Mouse (Mus musculus) right cerebral cortex, postnatal 10 days (tissue): ENCODE measurements at regions not wholly inside any gene's neighbourhood (a gene's known extent, or its start where the extent isn't known, plus 50 kb on each side); places are given as distances from the start of the nearest gene placed in this dataset.

Source experiments
- DNase-seq, 2 experiments: peaks; one replicate each; pipeline ENCODE4 v3.0.0; 2021; ENCODE audit warnings: low spot score in 2 of 2

DNA sequence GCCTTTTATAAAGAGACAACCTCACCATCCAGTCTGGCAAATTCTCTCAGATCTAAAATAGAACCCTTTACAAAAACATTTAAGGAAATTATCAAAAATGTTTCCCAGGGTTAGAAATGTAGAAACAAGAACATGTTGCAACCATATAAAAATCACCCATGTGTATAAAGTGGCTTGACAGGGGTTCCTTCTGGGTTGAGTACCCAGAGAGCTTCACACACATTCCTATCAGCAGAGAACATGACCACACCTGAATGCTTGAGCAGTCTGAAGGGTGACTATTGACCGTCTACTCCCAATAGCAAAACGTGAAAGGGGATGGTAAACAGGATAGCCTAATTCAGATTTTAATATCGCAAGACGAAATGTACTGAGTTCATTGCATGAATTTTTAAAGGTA lies 57.8 kb upstream of the Zfand5 start:
- DNase-seq: no peak

DNA sequence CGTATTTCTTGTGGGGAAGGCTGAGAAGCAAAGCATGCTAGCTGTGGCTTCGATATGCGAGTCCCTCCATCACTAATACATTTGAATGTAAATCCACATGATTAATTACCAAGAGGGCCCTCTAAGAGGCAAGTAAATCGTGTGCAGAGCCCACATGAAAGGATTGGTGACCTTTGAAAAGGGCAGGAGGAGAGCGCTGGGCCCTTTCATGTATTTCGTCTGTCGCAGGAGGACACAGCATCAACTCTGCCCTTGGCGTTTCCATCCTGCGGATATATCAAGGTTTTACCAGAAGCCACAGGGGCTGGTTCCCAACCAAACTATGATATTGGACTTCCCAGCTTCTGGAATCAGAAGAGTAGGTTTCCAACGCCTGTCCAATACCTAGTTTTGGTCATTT lies 78.6 kb upstream of the Zfand5 start:
- no peak for DNase-seq

DNA sequence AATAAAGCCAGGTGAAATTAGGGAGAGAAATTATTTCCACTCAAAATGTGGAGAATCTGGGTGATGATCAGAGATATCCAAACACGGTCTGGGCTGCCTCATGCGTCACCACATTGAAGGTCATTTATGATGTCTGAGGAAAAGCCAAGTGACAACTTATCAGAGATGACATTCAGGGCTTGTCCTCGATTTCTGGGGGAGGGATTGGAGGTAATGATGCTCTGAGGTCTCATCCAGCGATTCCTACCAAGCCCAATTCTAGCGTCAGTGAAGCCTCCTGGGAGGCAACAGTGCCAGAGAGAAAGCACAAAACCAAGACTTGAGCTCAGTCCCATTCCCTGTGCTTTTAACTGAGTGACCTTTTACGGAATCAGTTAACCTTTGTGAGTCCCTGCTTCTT lies 79.5 kb upstream of the Zfand5 start:
- no peak for DNase-seq

GRCm38 (mm10) chr19:21189216-21189615 lies 82.9 kb upstream of the Zfand5 start:
- DNase-seq: no peak

DNA sequence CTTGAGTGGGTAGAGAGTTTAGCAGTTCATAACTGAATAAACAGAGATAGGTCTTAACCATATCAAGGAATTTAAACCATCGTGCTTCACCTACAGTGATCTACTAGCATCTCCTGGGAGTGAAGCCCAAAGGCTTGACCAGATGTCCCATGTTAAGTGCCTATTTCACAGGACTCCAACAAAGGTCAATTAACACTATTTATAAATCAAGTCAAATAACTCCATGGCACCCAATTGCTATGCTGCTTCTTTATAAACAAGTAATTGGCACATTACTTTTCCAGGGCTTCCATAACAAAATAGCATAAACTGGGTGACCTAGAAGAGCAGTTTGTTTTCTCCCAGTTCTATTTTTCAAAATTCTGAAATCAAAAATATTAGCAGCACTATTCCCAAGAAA lies 85.4 kb upstream of the Zfand5 start:
- DNase-seq: no peak

DNA sequence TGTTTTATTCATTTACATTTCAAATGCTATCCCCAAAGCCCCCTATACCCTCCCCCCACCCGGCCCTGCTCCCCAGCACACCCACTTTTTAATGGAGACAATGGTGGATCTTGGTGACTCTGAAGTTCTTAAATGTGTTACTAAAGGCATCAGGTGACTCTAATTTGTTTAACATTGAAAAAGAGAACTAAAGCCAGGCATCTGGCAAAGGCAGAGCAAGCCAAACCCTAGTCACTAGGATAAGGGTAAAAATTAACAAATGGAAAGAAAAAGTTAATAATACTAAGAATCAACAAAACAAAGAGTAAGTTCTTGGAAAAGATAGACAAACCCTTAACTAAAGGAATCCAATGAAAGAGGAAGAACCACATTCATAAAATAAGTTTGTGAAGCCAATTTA lies 86.1 kb upstream of the Zfand5 start:
- DNase-seq: no peak

DNA sequence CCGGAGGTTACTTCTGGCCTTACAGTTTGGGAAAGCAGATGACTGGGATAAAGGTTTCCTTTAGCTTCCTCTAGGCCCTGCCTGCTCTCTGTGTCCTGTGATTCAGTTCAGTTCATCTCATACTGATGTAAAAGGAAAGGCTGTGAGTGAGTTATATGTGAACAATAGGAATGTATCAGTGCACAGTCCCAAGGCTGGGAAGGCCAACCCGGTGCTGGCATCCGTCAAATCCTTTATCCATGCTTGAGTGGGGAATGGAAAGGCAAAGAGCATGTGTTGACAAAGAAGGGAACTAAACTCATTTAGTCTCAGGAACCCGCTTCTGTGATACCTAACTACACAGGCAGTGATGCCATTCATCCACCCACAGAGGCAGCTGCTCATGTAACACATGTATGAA lies 89.0 kb upstream of the Zfand5 start:
- DNase-seq: no peak

DNA sequence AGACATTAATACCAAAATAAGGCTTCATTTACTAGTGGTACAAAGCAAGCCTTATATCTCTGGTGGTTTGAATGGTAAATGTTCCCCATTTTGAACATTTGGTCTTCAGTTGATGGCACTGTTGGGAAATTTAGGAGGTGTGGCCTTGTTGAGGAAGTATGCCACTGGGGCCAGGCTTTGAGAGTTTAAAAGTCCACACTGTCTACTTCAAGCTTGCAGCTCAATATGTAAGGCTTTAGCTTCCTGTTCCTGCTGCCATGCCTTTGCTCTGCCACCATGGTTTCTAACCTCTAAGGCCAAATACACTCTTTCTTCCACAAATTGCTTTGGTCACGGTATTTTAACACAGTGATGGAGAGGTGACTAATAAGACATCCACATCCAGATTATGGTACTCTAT lies 92.2 kb upstream of the Zfand5 start:
- DNase-seq: no peak

GRCm38 (mm10) chr19:21175426-21175831 lies 96.6 kb upstream of the Zfand5 start:
- no peak for DNase-seq

GRCm38 (mm10) chr19:21174636-21175035 lies 97.4 kb upstream of the Zfand5 start:
- DNase-seq: no peak

- no peak for DNase-seq
Measured at GRCm38 (mm10) chr19:21173896-21174483, 98.1 kb upstream of the Zfand5 start.

GRCm38 (mm10) chr19:21171191-21171590 lies 100.9 kb upstream of the Zfand5 start:
- DNase-seq: no peak

DNA sequence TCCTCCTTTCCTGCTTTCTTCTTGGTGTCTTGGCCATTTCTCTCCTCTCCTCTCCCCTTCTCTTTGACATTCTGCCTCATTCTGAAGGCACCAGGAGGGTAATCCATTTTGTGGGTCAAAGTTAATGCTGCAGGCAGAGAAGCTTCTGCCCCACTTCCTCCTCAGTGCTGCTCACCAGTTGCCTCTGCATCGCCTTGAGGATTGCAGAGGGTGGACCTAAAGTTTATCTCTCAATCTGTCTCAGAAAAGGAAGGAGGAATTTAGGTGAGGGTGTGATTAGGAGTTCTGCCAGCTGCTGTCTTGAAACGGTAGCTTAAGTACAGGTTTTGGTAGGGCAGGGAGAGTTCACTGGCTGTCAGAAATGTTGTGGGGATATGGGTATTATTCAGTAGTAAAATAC lies 101.3 kb upstream of the Zfand5 start:
- DNase-seq: no peak

- no peak for DNase-seq
Measured at GRCm38 (mm10) chr19:21166939-21167338, 105.1 kb upstream of the Zfand5 start.

- DNase-seq: no peak
Measured at GRCm38 (mm10) chr19:21166465-21166860, 105.6 kb upstream of the Zfand5 start.

DNA sequence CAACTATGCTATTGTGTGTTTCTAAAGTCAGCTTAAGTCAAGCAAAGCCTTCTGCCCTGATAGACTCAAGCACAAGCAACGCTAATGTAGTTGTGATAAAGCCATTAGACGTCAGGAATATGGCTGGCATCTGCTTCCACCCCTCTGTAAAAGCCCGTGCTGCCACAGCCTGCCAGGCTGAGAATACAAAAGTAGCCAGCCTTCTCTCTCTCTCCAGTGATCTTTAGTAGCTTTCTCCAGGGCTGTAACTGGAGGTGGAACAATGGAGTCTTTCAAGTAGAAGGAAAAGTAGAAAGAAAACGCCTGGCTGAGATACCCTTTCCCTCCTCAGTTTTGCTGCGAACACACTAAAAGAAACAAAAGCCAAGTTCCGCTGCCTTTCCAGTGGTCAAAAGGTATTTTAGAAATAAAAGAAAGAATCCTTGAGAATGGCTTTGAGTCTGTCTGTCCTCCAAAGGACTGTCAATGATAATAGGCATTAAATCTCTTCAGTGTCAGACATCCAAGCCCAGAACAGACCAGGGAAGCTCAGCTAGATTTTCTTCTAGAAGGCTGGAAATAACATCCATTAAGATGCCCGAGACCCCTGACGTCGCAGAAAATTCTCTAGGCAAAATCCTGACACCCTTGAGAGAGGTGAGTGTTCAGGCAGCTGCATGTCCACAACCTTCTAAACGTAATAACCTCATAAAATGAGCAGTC lies 106.2 kb upstream of the Zfand5 start:
- DNase-seq: no peak

- DNase-seq: no peak
Measured at GRCm38 (mm10) chr19:21163978-21164377, 108.1 kb upstream of the Zfand5 start.

GRCm38 (mm10) chr19:21160946-21161345 lies 111.1 kb upstream of the Zfand5 start:
- no peak for DNase-seq

GRCm38 (mm10) chr19:21159189-21160137 lies 112.6 kb upstream of the Zfand5 start:
- DNase-seq: no peak

GRCm38 (mm10) chr19:21154162-21154561 lies 117.9 kb upstream of the Zfand5 start:
- no peak for DNase-seq

DNA sequence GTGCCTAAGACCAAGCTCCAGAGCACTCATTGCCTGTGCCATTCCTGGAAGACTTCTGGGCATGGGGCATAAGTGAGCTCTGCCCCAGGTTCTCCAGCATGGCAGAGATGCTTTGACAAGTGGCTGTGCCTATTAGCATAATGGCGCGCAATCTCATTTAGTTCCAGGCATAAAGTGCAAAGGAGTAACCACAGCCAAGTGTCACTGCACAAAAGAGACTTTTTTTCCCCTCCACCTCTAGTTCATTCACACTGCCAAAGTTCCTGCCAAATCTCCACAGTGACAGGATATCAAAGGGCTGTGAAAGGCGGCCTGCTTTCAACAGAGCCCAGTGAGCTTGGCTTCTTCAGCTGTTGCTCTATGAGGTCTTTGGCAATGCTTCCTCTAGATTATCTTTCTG lies 120.1 kb upstream of the Zfand5 start:
- DNase-seq: peak; percentile 59 to 66

DNA sequence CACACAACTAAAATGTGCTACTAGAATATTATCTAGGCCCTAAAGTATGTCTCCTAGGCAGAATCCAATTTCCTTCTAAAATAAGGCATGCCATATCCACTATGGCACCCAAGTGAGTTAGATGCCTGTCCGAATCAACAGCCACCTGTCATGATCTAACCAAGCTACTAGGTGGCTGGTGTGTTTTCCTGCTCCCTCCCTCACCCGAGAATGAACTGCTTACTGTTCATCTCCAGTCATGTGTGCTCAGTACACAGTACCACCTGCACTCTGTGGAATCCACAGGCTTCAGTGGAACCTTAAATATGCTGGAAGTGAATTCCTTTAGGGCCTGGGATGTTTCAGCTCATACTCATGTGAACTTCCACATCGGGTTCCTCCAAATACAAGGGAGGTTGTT lies 121.2 kb upstream of the Zfand5 start:
- DNase-seq: no peak

GRCm38 (mm10) chr19:21150241-21150640 lies 121.8 kb upstream of the Zfand5 start:
- no peak for DNase-seq
